Mouse (Mus musculus) lung, adult 2 months (tissue): Measurements from ENCODE around the gene Rpl9-ps1.

Experiments used
- CTCF ChIP-seq: fragments of 200-500 bp; IDR thresholded peaks from 2 replicates; pipeline ENCODE4 v1.5.1; 2011; ENCODE audit warnings: mild to moderate bottlenecking, low read length, control low read depth; ENCODE audit not compliant: insufficient read depth
- POLR2A ChIP-seq: fragments of 200-500 bp; IDR thresholded peaks from 2 replicates; pipeline ENCODE4 v1.6.1; 2011; ENCODE audit warnings: low read depth, mild to moderate bottlenecking, control low read depth, low read length, borderline replicate concordance; ENCODE audit errors: extremely low read depth

- TF ChIP-seq POLR2A (no peak), CTCF (no peak)
Measured at GRCm38 (mm10) chr11:83630630-83631029, 14.8 kb downstream of the Rpl9-ps1 start.
